Mouse (Mus musculus): Measurements from ENCODE around the gene Rapgef1.

DNA sequence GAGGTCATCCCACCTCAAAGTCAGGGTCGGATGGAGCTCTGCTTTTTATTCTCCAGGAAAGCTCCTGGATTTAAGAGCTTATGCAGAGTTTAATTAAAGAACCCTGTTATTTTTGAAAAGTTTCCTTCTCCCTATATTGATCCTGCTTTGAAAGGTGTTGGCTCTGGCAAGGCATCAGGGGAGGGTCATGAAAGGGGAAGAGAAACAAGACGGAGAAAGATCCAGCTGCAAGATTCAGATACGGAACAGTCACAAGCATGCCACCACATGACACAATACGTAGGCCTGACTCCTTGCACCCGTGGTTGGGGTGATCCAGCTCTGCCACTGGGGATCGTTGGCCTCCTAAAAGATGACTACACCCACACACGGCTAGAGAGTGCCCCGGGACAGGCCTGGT lies 27.0 kb upstream of the Rapgef1 start:
- TF ChIP-seq CTCF (IDR thresholded peaks at IDR 0.05; ENCODE audit: insufficient read depth, low read length) (no peak), POLR2A (IDR thresholded peaks at IDR 0.05; ENCODE audit: borderline replicate concordance, extremely low read depth, low read depth, low read length) (no peak)
